Mouse (Mus musculus) T-helper 1 cell (primary cell): ENCODE measurements around the gene Napsa.

ENCODE experiments used
- in situ Hi-C: fragments of 300-600 bp; cut with MboI, MseI; formaldehyde crosslinking; loops from one replicate; pipeline ENCODE4 v1.15.1; 2025; ENCODE audit warnings: high pct_unique_total_duplicates

The Napsa gene

GRCm38 (mm10) chr7:44596051-44596450 lies 23.9 kb downstream of the Napsa start:
- in situ Hi-C loops: no loop called here

GRCm38 (mm10) chr7:44596996-44597538 lies 24.9 kb downstream of the Napsa start:
- in situ Hi-C loops: no loop called here

GRCm38 (mm10) chr7:44597666-44598065 lies 25.5 kb downstream of the Napsa start:
- in situ Hi-C loops: no loop called here

- in situ Hi-C loops: no loop called here
These were observed 26.2 kb downstream of the Napsa start for GRCm38 (mm10) chr7:44598336-44598735.

- in situ Hi-C loops: no loop called here
These were observed 28.6 kb downstream of the Napsa start for GRCm38 (mm10) chr7:44600691-44601262.

- in situ Hi-C loops: no loop called here
These were observed 29.5 kb downstream of the Napsa start for GRCm38 (mm10) chr7:44601646-44602045.

GRCm38 (mm10) chr7:44602443-44602842 lies 30.3 kb downstream of the Napsa start:
- in situ Hi-C loops: no loop called here

GRCm38 (mm10) chr7:44603186-44603855 lies 31.1 kb downstream of the Napsa start:
- in situ Hi-C loops: no loop called here

GRCm38 (mm10) chr7:44604139-44604606 lies 32.0 kb downstream of the Napsa start:
- in situ Hi-C loops: no loop called here

- in situ Hi-C loops: no loop called here
These were observed 32.4 kb downstream of the Napsa start for GRCm38 (mm10) chr7:44604619-44605018.

- in situ Hi-C loops: no loop called here
These were observed 33.3 kb downstream of the Napsa start for GRCm38 (mm10) chr7:44605436-44605835.

GRCm38 (mm10) chr7:44606171-44606901 lies 34.2 kb downstream of the Napsa start:
- in situ Hi-C loops: no loop called here

GRCm38 (mm10) chr7:44612192-44612591 lies 40.0 kb downstream of the Napsa start:
- in situ Hi-C loops: no loop called here

- in situ Hi-C loops: no loop called here
These were observed 42.0 kb downstream of the Napsa start for GRCm38 (mm10) chr7:44614041-44614688.

- in situ Hi-C loops: no loop called here
These were observed 43.1 kb downstream of the Napsa start for GRCm38 (mm10) chr7:44615309-44615708.

- in situ Hi-C loops: no loop called here
These were observed 43.8 kb downstream of the Napsa start for GRCm38 (mm10) chr7:44615987-44616386.

GRCm38 (mm10) chr7:44617059-44617458 lies 44.9 kb downstream of the Napsa start:
- in situ Hi-C loops: no loop called here

- in situ Hi-C loops: no loop called here
These were observed 51.7 kb downstream of the Napsa start for GRCm38 (mm10) chr7:44623714-44624542.

- in situ Hi-C loops: no loop called here
These were observed 52.3 kb downstream of the Napsa start for GRCm38 (mm10) chr7:44624543-44624826.

- in situ Hi-C loops: no loop called here
These were observed 52.6 kb downstream of the Napsa start for GRCm38 (mm10) chr7:44624828-44625227.
